Mouse (Mus musculus): ENCODE data around the gene Birc3. TPM values are rescaled to one million over a fixed set of nuclear protein-coding genes. Genes with fewer than 3 reads are reported as not detected.

Birc3 gene
- polyA plus RNA-seq, 1 experiment from 2014 or later = 1.9 TPM

- DNase-seq (ENCODE audit: low spot score) (peak; percentile 98), ATAC-seq (peak; percentile 97)
- Histone ChIP-seq H3K9ac (ENCODE audit: low read length) (peak within 1 kb of the TSS; percentile 86), H3K9me3 (replicated peaks; ENCODE audit: control insufficient read depth, low read length) (no peaks in the 10 kb centered on the region), H3K27me3 (replicated peaks; ENCODE audit: control insufficient read depth, insufficient read depth, low read length) (no peaks in the 10 kb centered on the region), H3K36me3 (ENCODE audit: control insufficient read depth, insufficient read depth, low read length) (peaks cover 16% of the 10 kb centered on the region), H3K4me3 (ENCODE audit: low read depth, low read length) (peak within 1 kb of the TSS; percentile 64), H3K27ac (ENCODE audit: low read depth, low read length) (peak within 1 kb of the TSS; percentile 98), H3K4me1 (ENCODE audit: control insufficient read depth, insufficient read depth, low read length) (peaks cover 15% of the 10 kb centered on the region), H3K4me2 (ENCODE audit: low read length) (peak within 1 kb of the TSS; percentile 76)
- under 1% methylated on average over 68 of the region's 68 CpGs for WGBS
These were observed 35.8 kb downstream of the Birc3 start, which contains the start of gene Birc2 for GRCm38 (mm10) chr9:7836905-7837805. Gene Birc2 (minus strand): TSS chr9:7837064.

GRCm38 (mm10) chr9:7836331-7836730, 36.7 kb downstream of the Birc3 start:
- Histone ChIP-seq H3K36me3 (ENCODE audit: control insufficient read depth, insufficient read depth, low read length) (peaks cover 16% of the 10 kb centered on the region), H3K27me3 (replicated peaks; ENCODE audit: control insufficient read depth, insufficient read depth, low read length) (no peaks in the 10 kb centered on the region), H3K9ac (ENCODE audit: low read length) (peak overlapping the region; percentile 86), H3K4me3 (ENCODE audit: low read depth, low read length) (peak overlapping the region; percentile 64), H3K4me2 (ENCODE audit: low read length) (peak overlapping the region; percentile 76), H3K27ac (ENCODE audit: low read depth, low read length) (peak overlapping the region; percentile 98), H3K4me1 (ENCODE audit: control insufficient read depth, insufficient read depth, low read length) (peaks cover 17% of the 10 kb centered on the region), H3K9me3 (replicated peaks; ENCODE audit: control insufficient read depth, low read length) (no peaks in the 10 kb centered on the region)
- ATAC-seq = peak; percentile 42
- DNase-seq (ENCODE audit: low spot score) = peak; percentile 52
- 0% methylated on average over 16 of the region's 16 CpGs for WGBS

GRCm38 (mm10) chr9:7835302-7835701, 37.7 kb downstream of the Birc3 start:
- H3K36me3 ChIP-seq (ENCODE audit: control insufficient read depth, insufficient read depth, low read length) = peaks cover 16% of the 10 kb centered on the region
- no peak for DNase-seq (ENCODE audit: low spot score)
- no peaks in the 10 kb centered on the region for H3K9me3 ChIP-seq (replicated peaks; ENCODE audit: control insufficient read depth, low read length)
- H3K27me3 ChIP-seq (replicated peaks; ENCODE audit: control insufficient read depth, insufficient read depth, low read length) = no peaks in the 10 kb centered on the region
- H3K9ac ChIP-seq (ENCODE audit: low read length) = no peak overlapping the region
- no peak overlapping the region for H3K4me3 ChIP-seq (ENCODE audit: low read depth, low read length)
- peak overlapping the region; percentile 76 for H3K4me2 ChIP-seq (ENCODE audit: low read length)
- no peak for ATAC-seq
- 90% methylated on average over 1 of the region's 1 CpGs for WGBS
- no peak overlapping the region for H3K27ac ChIP-seq (ENCODE audit: low read depth, low read length)
- peaks cover 17% of the 10 kb centered on the region for H3K4me1 ChIP-seq (ENCODE audit: control insufficient read depth, insufficient read depth, low read length)

GRCm38 (mm10) chr9:7833421-7833820, 39.6 kb downstream of the Birc3 start:
- Histone ChIP-seq H3K4me2 (ENCODE audit: low read length) (peak overlapping the region; percentile 28), H3K9me3 (replicated peaks; ENCODE audit: control insufficient read depth, low read length) (no peaks in the 10 kb centered on the region), H3K4me3 (ENCODE audit: low read depth, low read length) (no peak overlapping the region), H3K27ac (ENCODE audit: low read depth, low read length) (no peak overlapping the region), H3K27me3 (replicated peaks; ENCODE audit: control insufficient read depth, insufficient read depth, low read length) (no peaks in the 10 kb centered on the region), H3K36me3 (ENCODE audit: control insufficient read depth, insufficient read depth, low read length) (peaks cover 16% of the 10 kb centered on the region), H3K9ac (ENCODE audit: low read length) (no peak overlapping the region), H3K4me1 (ENCODE audit: control insufficient read depth, insufficient read depth, low read length) (peaks cover 20% of the 10 kb centered on the region)
- ATAC-seq (no peak), DNase-seq (ENCODE audit: low spot score) (no peak)
- WGBS = 93% methylated on average over 6 of the region's 6 CpGs

GRCm38 (mm10) chr9:7829531-7830528, 43.2 kb downstream of the Birc3 start:
- Histone ChIP-seq H3K9ac (ENCODE audit: low read length) (no peak overlapping the region), H3K27ac (ENCODE audit: low read depth, low read length) (no peak overlapping the region), H3K4me2 (ENCODE audit: low read length) (peak overlapping the region; percentile 18; the same call in 1 of the 2 replicates), H3K27me3 (replicated peaks; ENCODE audit: control insufficient read depth, insufficient read depth, low read length) (no peaks in the 10 kb centered on the region), H3K9me3 (replicated peaks; ENCODE audit: control insufficient read depth, low read length) (no peaks in the 10 kb centered on the region), H3K4me3 (ENCODE audit: low read depth, low read length) (no peak overlapping the region), H3K36me3 (ENCODE audit: control insufficient read depth, insufficient read depth, low read length) (peaks cover 23% of the 10 kb centered on the region), H3K4me1 (ENCODE audit: control insufficient read depth, insufficient read depth, low read length) (peaks cover 18% of the 10 kb centered on the region)
- 86% methylated on average over 9 of the region's 9 CpGs for WGBS
- DNase-seq (ENCODE audit: low spot score) (no peak), ATAC-seq (0 out of 2 replicates have a peak, but pooled peaks have one; percentile 32)

- Histone ChIP-seq H3K27me3 (replicated peaks; ENCODE audit: control insufficient read depth, insufficient read depth, low read length) (no peaks in the 10 kb centered on the region), H3K9me3 (replicated peaks; ENCODE audit: control insufficient read depth, low read length) (no peaks in the 10 kb centered on the region), H3K36me3 (ENCODE audit: control insufficient read depth, insufficient read depth, low read length) (peaks cover 20% of the 10 kb centered on the region), H3K27ac (ENCODE audit: low read depth, low read length) (no peak overlapping the region), H3K4me3 (ENCODE audit: low read depth, low read length) (no peak overlapping the region), H3K4me2 (ENCODE audit: low read length) (no peak overlapping the region), H3K4me1 (ENCODE audit: control insufficient read depth, insufficient read depth, low read length) (peaks cover 16% of the 10 kb centered on the region), H3K9ac (ENCODE audit: low read length) (no peak overlapping the region)
- ATAC-seq (no peak), DNase-seq (ENCODE audit: low spot score) (no peak)
- WGBS = 97% methylated on average over 4 of the region's 4 CpGs
These were observed 44.3 kb downstream of the Birc3 start for GRCm38 (mm10) chr9:7828706-7829105.

GRCm38 (mm10) chr9:7824916-7825315, 48.1 kb downstream of the Birc3 start:
- no peaks in the 10 kb centered on the region for H3K27me3 ChIP-seq (replicated peaks; ENCODE audit: control insufficient read depth, insufficient read depth, low read length)
- WGBS = 94% methylated on average over 5 of the region's 5 CpGs
- DNase-seq (ENCODE audit: low spot score) (no peak), ATAC-seq (no peak)
- no peaks in the 10 kb centered on the region for H3K9me3 ChIP-seq (replicated peaks; ENCODE audit: control insufficient read depth, low read length)
- H3K9ac ChIP-seq (ENCODE audit: low read length) = no peak overlapping the region
- H3K36me3 ChIP-seq (ENCODE audit: control insufficient read depth, insufficient read depth, low read length) = peaks cover 24% of the 10 kb centered on the region
- no peak overlapping the region for H3K27ac ChIP-seq (ENCODE audit: low read depth, low read length)
- H3K4me1 ChIP-seq (ENCODE audit: control insufficient read depth, insufficient read depth, low read length) = no peaks in the 10 kb centered on the region; the same call in 1 of the 2 replicates
- no peak overlapping the region for H3K4me3 ChIP-seq (ENCODE audit: low read depth, low read length)
- H3K4me2 ChIP-seq (ENCODE audit: low read length) = no peak overlapping the region

GRCm38 (mm10) chr9:7822758-7823157, 50.2 kb downstream of the Birc3 start:
- no peak overlapping the region for H3K27ac ChIP-seq (ENCODE audit: low read depth, low read length)
- H3K4me2 ChIP-seq (ENCODE audit: low read length) = no peak overlapping the region
- H3K36me3 ChIP-seq (ENCODE audit: control insufficient read depth, insufficient read depth, low read length) = peaks cover 42% of the 10 kb centered on the region
- H3K27me3 ChIP-seq (replicated peaks; ENCODE audit: control insufficient read depth, insufficient read depth, low read length) = no peaks in the 10 kb centered on the region
- H3K4me1 ChIP-seq (ENCODE audit: control insufficient read depth, insufficient read depth, low read length) = no peaks in the 10 kb centered on the region
- H3K9ac ChIP-seq (ENCODE audit: low read length) = no peak overlapping the region
- WGBS = 95% methylated on average over 3 of the region's 3 CpGs
- H3K9me3 ChIP-seq (replicated peaks; ENCODE audit: control insufficient read depth, low read length) = no peaks in the 10 kb centered on the region
- ATAC-seq (no peak), DNase-seq (ENCODE audit: low spot score) (peak; percentile 5)
- no peak overlapping the region for H3K4me3 ChIP-seq (ENCODE audit: low read depth, low read length)
